Mouse (Mus musculus): ENCODE measurements around the gene Usp47.

GRCm38 (mm10) chr7:112035804-112036203, 12.5 kb downstream of the Usp47 start:
- TF ChIP-seq CTCF (IDR thresholded peaks at IDR 0.05; ENCODE audit: low read depth), result no peak
- no peak for TF ChIP-seq EP300 (optimal IDR thresholded peaks at IDR 0.05)

Measured in stomach, postnatal 0 days (tissue).